Mouse (Mus musculus) heart, postnatal 0 days (tissue): ENCODE results near the gene Rab11a.

Experiments
- CTCF ChIP-seq: IDR thresholded peaks from 2 replicates; pipeline ENCODE4 v1.5.1; 2016; ENCODE audit warnings: antibody characterized with exemption, control low read depth, low read depth
- EP300 ChIP-seq: IDR thresholded peaks from 2 replicates; pipeline ENCODE4 v1.6.1; 2016; ENCODE audit warnings: antibody characterized with exemption, low read depth

- TF ChIP-seq CTCF (no peak), EP300 (no peak)
These were observed 35.9 kb downstream of the Rab11a start for GRCm38 (mm10) chr9:64701651-64702050.
